Mouse (Mus musculus) thymus, adult 2 months (tissue): ENCODE measurements around the gene Hmbs. TPM values are rescaled to one million over a fixed set of nuclear protein-coding genes. Genes with fewer than 3 reads are reported as not detected.
"Not testable (repeated sequence)": the region's sequence is repeated elsewhere in the genome, so short reads cannot be mapped to it uniquely, and the experiment has no call there.

Experiments used
- DNase-seq: peaks from one replicate; pipeline ENCODE4 v3.0.0; 2021
- H3K27ac ChIP-seq: fragments of 200-500 bp; 2 replicates; pipeline ENCODE4 v1.5.1; 2012; ENCODE audit warnings: low read length, control low read depth; ENCODE audit not compliant: control insufficient read depth, insufficient read depth
- H3K27me3 ChIP-seq: fragments of 200-500 bp; 2 replicates; pipeline ENCODE4 v1.6.1; 2012; ENCODE audit warnings: mild to moderate bottlenecking, low read length, moderate library complexity, mixed read lengths; ENCODE audit not compliant: control insufficient read depth, insufficient read depth
- H3K36me3 ChIP-seq: fragments of 200-500 bp; 2 replicates; pipeline ENCODE4 v1.6.1; 2012; ENCODE audit warnings: mild to moderate bottlenecking, low read length, moderate library complexity; ENCODE audit not compliant: control insufficient read depth, insufficient read depth
- H3K4me1 ChIP-seq: fragments of 200-500 bp; replicated peaks from 2 replicates; pipeline ENCODE4 v1.6.1; 2012; ENCODE audit warnings: low read length; ENCODE audit not compliant: control insufficient read depth, insufficient read depth
- H3K4me3 ChIP-seq: fragments of 200-500 bp; 2 replicates; pipeline ENCODE4 v1.5.1; 2012; ENCODE audit warnings: mild to moderate bottlenecking, low read length, control low read depth, moderate library complexity; ENCODE audit not compliant: control insufficient read depth, insufficient read depth
- CTCF ChIP-seq: fragments of 200-500 bp; IDR thresholded peaks from 2 replicates; pipeline ENCODE4 v1.5.1; 2012; ENCODE audit warnings: mild to moderate bottlenecking, control low read depth, low read length, moderate library complexity, borderline replicate concordance; ENCODE audit not compliant: control insufficient read depth, poor library complexity, insufficient read depth; ENCODE audit errors: extremely low read depth
- POLR2A ChIP-seq: fragments of 200-500 bp; IDR thresholded peaks from 2 replicates; pipeline ENCODE4 v1.6.1; 2012; ENCODE audit warnings: mild to moderate bottlenecking, low read length, control low read depth, moderate library complexity; ENCODE audit not compliant: control insufficient read depth, poor library complexity, insufficient read depth; ENCODE audit errors: extremely low read depth
- WGBS: fragments of 180-500 bp; shearing (Covaris S2); methylation state at CpG from one replicate; pipeline ENCODE4 v1.1.7; 2018; 5-methylcytosine and 5-hydroxymethylcytosine counted together
- polyA plus RNA-seq: library from polyadenylated mRNA; depleted of rRNA; stranded (reverse); fragments of >200 nt; gene quantifications from 2 replicates; pipeline ENCODE4 v1.2.3, GENCODE M21; 2012

The Hmbs gene
- polyA plus RNA-seq, 1 experiment, result 42.2 TPM

- WGBS, result under 1% methylated on average over 83 of the region's 83 CpGs
- DNase-seq, result peak; percentile 99
Observed at GRCm38 (mm10) chr9:44379054-44379834, 35.2 kb upstream of the Hmbs start, which contains the start of gene Hyou1. Hyou1 (plus strand) TSS chr9:44379490.

GRCm38 (mm10) chr9:44378153-44378730, 34.2 kb upstream of the Hmbs start:
- Histone ChIP-seq H3K27ac (no peak overlapping the region), H3K36me3 (peaks cover 8% of the 10 kb centered on the region; the same call in 1 of the 2 replicates), H3K4me1 (peaks cover 12% of the 10 kb centered on the region), H3K4me3 (no peak overlapping the region), H3K27me3 (no peaks in the 10 kb centered on the region)
- TF ChIP-seq CTCF, result no peak
- no peak for TF ChIP-seq POLR2A
- DNase-seq, result no peak
- 64% methylated on average over 5 of the region's 5 CpGs for WGBS

More at GRCm38 (mm10) chr9:44379054-44379834, 35.2 kb upstream of the Hmbs start, which contains the start of gene Hyou1:
- Histone ChIP-seq H3K27me3 (no peaks in the 10 kb centered on the region), H3K36me3 (peaks cover 11% of the 10 kb centered on the region), H3K4me1 (peaks cover 12% of the 10 kb centered on the region), H3K4me3 (peak within 1 kb of the TSS; percentile 66), H3K27ac (peak within 1 kb of the TSS; percentile 33)
- TF ChIP-seq POLR2A (peak; percentile 88), CTCF (peak; percentile 56; the same call in 1 of the 2 replicates)

- not testable (repeated sequence) for H3K4me3 ChIP-seq, H3K27me3 ChIP-seq, H3K36me3 ChIP-seq, H3K27ac ChIP-seq, DNase-seq
- WGBS, result 81% methylated on average over 2 of the region's 2 CpGs
- H3K4me1 ChIP-seq, result peaks cover 12% of the 10 kb centered on the region
Observed at GRCm38 (mm10) chr9:44377335-44377734, 33.3 kb upstream of the Hmbs start.

- TF ChIP-seq POLR2A (no peak), CTCF (no peak)
- H3K36me3 ChIP-seq, result no peaks in the 10 kb centered on the region
- no peaks in the 10 kb centered on the region for H3K27me3 ChIP-seq
- WGBS, result 94% methylated on average over 6 of the region's 6 CpGs
- H3K4me3 ChIP-seq, result no peak overlapping the region
- H3K4me1 ChIP-seq, result peaks cover 12% of the 10 kb centered on the region
- DNase-seq, result no peak
- H3K27ac ChIP-seq, result no peak overlapping the region
Observed at GRCm38 (mm10) chr9:44376141-44376540, 32.1 kb upstream of the Hmbs start.

GRCm38 (mm10) chr9:44373386-44373785, 29.4 kb upstream of the Hmbs start:
- Histone ChIP-seq H3K27me3 (no peaks in the 10 kb centered on the region), H3K4me1 (0 out of 2 replicates have a peak, but pooled peaks cover 2% of the 10 kb centered on the region), H3K4me3 (no peak overlapping the region), H3K27ac (no peak overlapping the region), H3K36me3 (no peaks in the 10 kb centered on the region)
- DNase-seq, result no peak
- TF ChIP-seq CTCF (no peak), POLR2A (no peak)

GRCm38 (mm10) chr9:44364480-44364879, 20.5 kb upstream of the Hmbs start:
- 71% methylated on average over 3 of the region's 3 CpGs for WGBS
- Histone ChIP-seq H3K27me3 (no peaks in the 10 kb centered on the region), H3K36me3 (no peaks in the 10 kb centered on the region), H3K4me1 (no peaks in the 10 kb centered on the region), H3K27ac (no peak overlapping the region), H3K4me3 (no peak overlapping the region)
- TF ChIP-seq POLR2A, result no peak
- TF ChIP-seq CTCF, result no peak
- peak; percentile 21 for DNase-seq

- H3K4me3 ChIP-seq, result peak overlapping the region; percentile 95
- 43% methylated on average over 4 of the region's 4 CpGs for WGBS
- not testable (repeated sequence) for DNase-seq
Observed at GRCm38 (mm10) chr9:44361931-44362330, 17.9 kb upstream of the Hmbs start.

More at GRCm38 (mm10) chr9:44361931-44362330, 17.9 kb upstream of the Hmbs start:
- H3K27me3 ChIP-seq, H3K4me1 ChIP-seq: not testable (repeated sequence)
- Histone ChIP-seq H3K27ac (peak overlapping the region; percentile 3; the same call in 1 of the 2 replicates), H3K36me3 (peaks cover 14% of the 10 kb centered on the region)
